15 mouse cellular contexts compared by ENCODE assay signal in the genomic region with DNA sequence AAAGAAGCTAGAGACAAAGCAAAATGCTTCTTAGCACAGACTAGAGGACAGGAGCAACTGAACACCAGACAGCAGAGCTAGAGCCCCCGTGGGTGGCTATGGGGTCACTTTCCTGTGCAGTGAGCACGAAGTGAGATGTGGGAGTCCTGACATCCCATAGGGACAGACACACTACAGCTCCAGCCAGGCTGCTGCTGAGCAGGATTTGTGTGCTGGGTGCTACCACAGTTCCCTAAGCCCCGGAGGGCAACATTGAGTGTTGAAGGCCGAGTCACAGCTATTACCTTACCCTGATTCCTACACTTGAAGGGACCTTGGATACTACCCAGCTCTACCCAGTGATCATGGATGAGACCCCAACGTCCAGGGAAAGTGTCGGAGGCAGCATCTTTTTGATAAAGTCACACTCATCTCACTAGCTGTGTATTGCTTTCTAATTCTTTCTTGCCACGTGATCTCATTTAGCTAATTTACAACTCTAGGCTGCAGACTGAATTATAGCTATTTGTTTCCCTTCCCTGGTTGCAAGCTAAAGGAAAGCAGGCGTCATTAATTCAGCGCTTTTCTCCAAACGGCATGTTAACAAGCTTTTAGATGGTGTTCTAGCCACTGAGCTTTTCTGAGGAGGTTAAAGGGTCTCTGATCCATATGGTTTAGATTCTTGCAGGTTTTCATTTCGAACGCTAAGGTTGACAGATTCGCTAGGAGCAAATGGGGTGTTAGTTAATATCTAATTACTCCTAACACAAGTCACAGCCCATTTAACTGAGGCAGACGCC. TPM values are rescaled to one million over a fixed set of nuclear protein-coding genes. Genes with fewer than 3 reads are reported as not detected.
DNase-seq lines count a peak whose midpoint lies in the region; ATAC-seq and TF ChIP-seq lines count a peak whose summit lies in the region.
"Had no signal": no experiment of that assay in that cellular context is flagged by ENCODE, and none has a peak within 500 bp of the region (broad histone marks: within the 10 kb centered on the region; RNA-seq: fewer than 3 reads in every experiment).

No protein-coding gene starts in this region.

- no peak overlapping the region for H3K9ac ChIP-seq in forebrain, embryonic 15.5 days (replicated peaks)
- H3K9ac ChIP-seq in hindbrain, postnatal 0 days (replicated peaks; ENCODE audit: low read length), result no peak overlapping the region
- no peak overlapping the region for H3K9ac ChIP-seq in neural tube, embryonic 13.5 days
- H3K9ac ChIP-seq: heart, embryonic 12.5 days; limb, embryonic 15.5 days had no signal

- peaks cover 13% of the 10 kb centered on the region for H3K4me1 ChIP-seq in forebrain, embryonic 15.5 days
- no peaks in the 10 kb centered on the region for H3K4me1 ChIP-seq in hindbrain, postnatal 0 days (ENCODE audit: insufficient read depth, low read length)
- peaks cover 31% of the 10 kb centered on the region for H3K4me1 ChIP-seq in neural tube, embryonic 13.5 days (replicated peaks)
- H3K4me1 ChIP-seq: limb, embryonic 15.5 days had no signal

- WGBS in forebrain, embryonic 15.5 days, result 45% methylated on average over 14 of the region's 14 CpGs
- WGBS in hindbrain, postnatal 0 days, result 66% methylated on average over 14 of the region's 14 CpGs
- WGBS in neural tube, embryonic 13.5 days, result 48% methylated on average over 14 of the region's 14 CpGs

- H3K4me3 ChIP-seq in forebrain, embryonic 15.5 days, result no peak overlapping the region
- no peak overlapping the region for H3K4me3 ChIP-seq in hindbrain, postnatal 0 days (ENCODE audit: low read length)
- no peak overlapping the region for H3K4me3 ChIP-seq in neural tube, embryonic 13.5 days
- H3K4me3 ChIP-seq: heart, embryonic 12.5 days; left cerebral cortex, adult 2 months; limb, embryonic 15.5 days had no signal

- H3K27me3 ChIP-seq in forebrain, embryonic 15.5 days, result no peaks in the 10 kb centered on the region
- H3K27me3 ChIP-seq in hindbrain, postnatal 0 days (ENCODE audit: insufficient read depth, low read length), result no peaks in the 10 kb centered on the region
- H3K27me3 ChIP-seq in neural tube, embryonic 13.5 days, result no peaks in the 10 kb centered on the region
- H3K27me3 ChIP-seq: heart, embryonic 12.5 days; limb, embryonic 15.5 days had no signal

- DNase-seq in kidney, adult 9 months, result peak; percentile 13
- DNase-seq in kidney, adult 18-20 months, result no peak
- peak; percentile 25 for DNase-seq in hindbrain, postnatal 0 days (ENCODE audit: low spot score)
- no peak for DNase-seq in layer of hippocampus, postnatal 25 days (ENCODE audit: extremely low spot score in 1 of 2, low spot score in 1 of 2)
- DNase-seq in spleen, postnatal 10 days (ENCODE audit: low spot score in 2 of 2), result no peak
- DNase-seq: cerebellum, adult 18-20 months; gastrocnemius, postnatal 14 days; lung, adult 2 months had no signal

- TF ChIP-seq CTCF in hindbrain, postnatal 0 days (IDR thresholded peaks at IDR 0.05; ENCODE audit: low read depth), result no peak

- no peak overlapping the region for H3K4me2 ChIP-seq in forebrain, embryonic 15.5 days (replicated peaks)
- H3K4me2 ChIP-seq in hindbrain, postnatal 0 days (ENCODE audit: low read depth, low read length), result no peak overlapping the region
- 0 out of 2 replicates have a peak overlapping the region, but pooled peaks have one; percentile 11 for H3K4me2 ChIP-seq in neural tube, embryonic 13.5 days
- H3K4me2 ChIP-seq: heart, embryonic 12.5 days; limb, embryonic 15.5 days had no signal

- H3K36me3 ChIP-seq in forebrain, embryonic 15.5 days, result peaks cover 6% of the 10 kb centered on the region
- H3K36me3 ChIP-seq in hindbrain, postnatal 0 days (ENCODE audit: insufficient read depth, low read length), result peaks cover 12% of the 10 kb centered on the region
- peaks cover 17% of the 10 kb centered on the region for H3K36me3 ChIP-seq in neural tube, embryonic 13.5 days

- ATAC-seq in forebrain, embryonic 15.5 days (replicated peaks), result peak; percentile 49
- no peak for ATAC-seq in hindbrain, postnatal 0 days
- peak; percentile 71 for ATAC-seq in neural tube, embryonic 13.5 days (ENCODE audit: low read depth)
- ATAC-seq: CD4-positive, CD25-positive, alpha-beta regulatory T cell, adult 4 months had no signal

- peak overlapping the region; percentile 50 for H3K27ac ChIP-seq in forebrain, embryonic 15.5 days (replicated peaks)
- no peak overlapping the region for H3K27ac ChIP-seq in hindbrain, postnatal 0 days
- peak overlapping the region; percentile 9; the same call in 1 of the 2 replicates for H3K27ac ChIP-seq in neural tube, embryonic 13.5 days (replicated peaks)
- H3K27ac ChIP-seq: left cerebral cortex, adult 2 months; limb, embryonic 15.5 days; macrophage had no signal

- H3K9me3 ChIP-seq in forebrain, embryonic 15.5 days, result no peaks in the 10 kb centered on the region
- H3K9me3 ChIP-seq in hindbrain, postnatal 0 days (ENCODE audit: low read length), result no peaks in the 10 kb centered on the region
- H3K9me3 ChIP-seq in neural tube, embryonic 13.5 days, result no peaks in the 10 kb centered on the region
- H3K9me3 ChIP-seq: heart, embryonic 12.5 days; limb, embryonic 15.5 days had no signal

RNA-seq across cellular contexts. Expression of gene Tgfbrap1, which starts 53.0 kb away (rescaled TPM):
- polyA plus RNA-seq in forebrain, embryonic 15.5 days (2015; fragmentation: Nextera tagmentation; extraction: Ambion mirVana), result 18.1 and 18.2 TPM in 2 replicates
- 42.1 and 50.9 TPM in 2 replicates for total RNA-seq in hindbrain, postnatal 0 days (2014; rRNA removed)
- 13.3 and 13.6 TPM in 2 replicates for polyA plus RNA-seq in hindbrain, postnatal 0 days (2015; fragmentation: Nextera tagmentation; extraction: Ambion mirVana)
- 13.6 and 14.2 TPM in 2 replicates for polyA plus RNA-seq in neural tube, embryonic 13.5 days (2015; fragmentation: Nextera tagmentation; extraction: Ambion mirVana)
- total RNA-seq in layer of hippocampus, postnatal 25 days (2021), result 10 to 100 TPM; 39.8 to 42.4 TPM

RNA-seq across cellular contexts. Expression of gene AI597479, which starts 53.1 kb away (rescaled TPM):
- polyA plus RNA-seq in forebrain, embryonic 15.5 days (2015; fragmentation: Nextera tagmentation; extraction: Ambion mirVana), result 47.8 and 53.5 TPM in 2 replicates
- 20.7 and 22.8 TPM in 2 replicates for total RNA-seq in hindbrain, postnatal 0 days (2014; rRNA removed)
- polyA plus RNA-seq in hindbrain, postnatal 0 days (2015; fragmentation: Nextera tagmentation; extraction: Ambion mirVana), result 28.8 and 29.5 TPM in 2 replicates
- 38.6 and 41.6 TPM in 2 replicates for polyA plus RNA-seq in neural tube, embryonic 13.5 days (2015; fragmentation: Nextera tagmentation; extraction: Ambion mirVana)
- 10 to 100 TPM; 23.5 to 25.6 TPM for total RNA-seq in layer of hippocampus, postnatal 25 days (2021)

Comparison
In these comparisons a context has a peak if more than half of its experiments do, and no peak if none do; other contexts are left out.
1. DNase-seq: peak in kidney, adult 9 months (single experiment) and hindbrain, postnatal 0 days (single experiment); none in kidney, adult 18-20 months (single experiment), layer of hippocampus, postnatal 25 days (0 of 2) and spleen, postnatal 10 days (0 of 2).